Mouse (Mus musculus) stomach, postnatal 0 days (tissue): Measurements from ENCODE around the gene Lyzl6. TPM values are rescaled to one million over a fixed set of nuclear protein-coding genes. Genes with fewer than 3 reads are reported as not detected.

ENCODE experiments used
- ATAC-seq: fragments of 200-750 bp; cut with Nextera tagmentation; 2 replicates; pipeline ENCODE4 v1.8.0; 2017; ENCODE audit not compliant: low FRiP score, low TSS enrichment
- DNase-seq: peaks from one replicate; pipeline ENCODE4 v3.0.0-alpha.2; 2016; ENCODE audit warnings: low spot score
- H3K27ac ChIP-seq: fragments of 300-500 bp; sonication (generic); replicated peaks from 2 replicates; pipeline ENCODE4 v1.5.1; 2014; ENCODE audit warnings: mild to moderate bottlenecking, control low read depth
- H3K27me3 ChIP-seq: fragments of 300-500 bp; sonication (generic); 2 replicates; pipeline ENCODE4 v1.6.1; 2014; ENCODE audit warnings: low read length; ENCODE audit not compliant: control insufficient read depth, insufficient read depth
- H3K36me3 ChIP-seq: fragments of 300-500 bp; sonication (generic); 2 replicates; pipeline ENCODE4 v1.6.1; 2014; ENCODE audit warnings: low read length, mixed read lengths; ENCODE audit not compliant: control insufficient read depth, insufficient read depth
- H3K4me1 ChIP-seq: fragments of 300-500 bp; sonication (generic); replicated peaks from 2 replicates; pipeline ENCODE4 v1.6.1; 2014; ENCODE audit warnings: antibody characterized with exemption; ENCODE audit not compliant: control insufficient read depth, insufficient read depth
- H3K4me2 ChIP-seq: fragments of 300-500 bp; sonication (generic); replicated peaks from 2 replicates; pipeline ENCODE4 v1.6.1; 2014; ENCODE audit warnings: low read depth, mild to moderate bottlenecking, control low read depth, moderate library complexity
- H3K4me3 ChIP-seq: fragments of 300-500 bp; sonication (generic); 2 replicates; pipeline ENCODE4 v1.5.1; 2014; ENCODE audit warnings: low read depth, low read length, control low read depth
- H3K9ac ChIP-seq: fragments of 300-500 bp; sonication (generic); 2 replicates; pipeline ENCODE4 v1.6.1; 2014; ENCODE audit warnings: mild to moderate bottlenecking, low read length, control low read depth, mixed read lengths
- H3K9me3 ChIP-seq: fragments of 300-500 bp; sonication (generic); 2 replicates; pipeline ENCODE4 v1.6.1; 2016; ENCODE audit warnings: low read length; ENCODE audit not compliant: control insufficient read depth
- CTCF ChIP-seq: IDR thresholded peaks from 2 replicates; pipeline ENCODE4 v1.5.1; 2016; ENCODE audit warnings: antibody characterized with exemption, low read depth, mild to moderate bottlenecking, moderate library complexity
- EP300 ChIP-seq: optimal IDR thresholded peaks from 2 replicates; pipeline ENCODE3; 2016; ENCODE audit warnings: antibody characterized with exemption
- WGBS: fragments of 180-500 bp; shearing (Covaris S2); extraction: QIAGEN DNeasy Blood & Tissue Kit; methylation state at CpG from one replicate; pipeline ENCODE4 v1.1.7; 2014; 5-methylcytosine and 5-hydroxymethylcytosine counted together
- polyA plus RNA-seq: library from polyadenylated mRNA; unstranded; fragments of >200 nt; fragmentation: Nextera tagmentation; extraction: Ambion mirVana; gene quantifications from 2 replicates; pipeline ENCODE4 v1.2.1, GENCODE M21; 2015

The Lyzl6 gene
- polyA plus RNA-seq, 1 experiment from 2014 or later, result not detected

- no peaks in the 10 kb centered on the region for H3K36me3 ChIP-seq
- no peak overlapping the region for H3K4me3 ChIP-seq
- no peak for ATAC-seq
- DNase-seq, result no peak
- TF ChIP-seq CTCF, result no peak
- no peak for TF ChIP-seq EP300
- no peaks in the 10 kb centered on the region for H3K4me1 ChIP-seq
- H3K9ac ChIP-seq, result no peak overlapping the region
- H3K9me3 ChIP-seq, result no peaks in the 10 kb centered on the region
- peaks cover 14% of the 10 kb centered on the region; the same call in 1 of the 2 replicates for H3K27me3 ChIP-seq
- 25% methylated on average over 7 of the region's 7 CpGs for WGBS
- no peak overlapping the region for H3K4me2 ChIP-seq
- no peak overlapping the region for H3K27ac ChIP-seq
Measured at GRCm38 (mm10) chr11:103648656-103649055, 10.0 kb upstream of the Lyzl6 start.

- DNase-seq (no peak), ATAC-seq (no peak)
- Histone ChIP-seq H3K4me1 (no peaks in the 10 kb centered on the region), H3K27ac (no peak overlapping the region), H3K36me3 (no peaks in the 10 kb centered on the region), H3K9ac (no peak overlapping the region), H3K4me2 (no peak overlapping the region), H3K27me3 (peaks cover 14% of the 10 kb centered on the region; the same call in 1 of the 2 replicates), H3K4me3 (no peak overlapping the region), H3K9me3 (no peaks in the 10 kb centered on the region)
- WGBS, result 11% methylated on average over 11 of the region's 11 CpGs
- TF ChIP-seq EP300 (no peak), CTCF (no peak)
Measured at GRCm38 (mm10) chr11:103647921-103648620, 9.4 kb upstream of the Lyzl6 start.

GRCm38 (mm10) chr11:103646301-103646700, 7.6 kb upstream of the Lyzl6 start:
- Histone ChIP-seq H3K9me3 (no peaks in the 10 kb centered on the region), H3K27me3 (peaks cover 14% of the 10 kb centered on the region; the same call in 1 of the 2 replicates), H3K4me2 (no peak overlapping the region), H3K27ac (no peak overlapping the region), H3K9ac (no peak overlapping the region), H3K4me1 (no peaks in the 10 kb centered on the region), H3K4me3 (no peak overlapping the region), H3K36me3 (no peaks in the 10 kb centered on the region)
- peak; percentile 9 for DNase-seq
- TF ChIP-seq CTCF (no peak), EP300 (no peak)
- no peak for ATAC-seq
- WGBS, result 83% methylated on average over 6 of the region's 6 CpGs

- ATAC-seq (no peak), DNase-seq (peak; percentile 10)
- Histone ChIP-seq H3K4me2 (no peak overlapping the region), H3K9ac (no peak overlapping the region), H3K27me3 (peaks cover 17% of the 10 kb centered on the region; the same call in 1 of the 2 replicates), H3K36me3 (no peaks in the 10 kb centered on the region), H3K27ac (no peak overlapping the region), H3K9me3 (no peaks in the 10 kb centered on the region), H3K4me1 (no peaks in the 10 kb centered on the region), H3K4me3 (no peak overlapping the region)
- TF ChIP-seq EP300 (no peak), CTCF (no peak)
- 43% methylated on average over 8 of the region's 8 CpGs for WGBS
Measured at GRCm38 (mm10) chr11:103645731-103646130, 7.0 kb upstream of the Lyzl6 start.

- Histone ChIP-seq H3K4me3 (no peak overlapping the region), H3K36me3 (no peaks in the 10 kb centered on the region), H3K9me3 (no peaks in the 10 kb centered on the region), H3K4me1 (no peaks in the 10 kb centered on the region), H3K27ac (no peak overlapping the region), H3K27me3 (peaks cover 3% of the 10 kb centered on the region; the same call in 1 of the 2 replicates), H3K4me2 (no peak overlapping the region), H3K9ac (no peak overlapping the region)
- ATAC-seq, result no peak
- WGBS, result 74% methylated on average over 9 of the region's 9 CpGs
- no peak for DNase-seq
- TF ChIP-seq EP300, result no peak
Measured at GRCm38 (mm10) chr11:103643211-103643610, 4.5 kb upstream of the Lyzl6 start.

- H3K4me1 ChIP-seq, result no peaks in the 10 kb centered on the region
- DNase-seq (peak; percentile 64), ATAC-seq (no peak)
- no peak overlapping the region for H3K9ac ChIP-seq
- no peak overlapping the region for H3K4me2 ChIP-seq
- H3K4me3 ChIP-seq, result no peak overlapping the region
- no peak overlapping the region for H3K27ac ChIP-seq
- peaks cover 3% of the 10 kb centered on the region; the same call in 1 of the 2 replicates for H3K27me3 ChIP-seq
- no peaks in the 10 kb centered on the region for H3K36me3 ChIP-seq
- H3K9me3 ChIP-seq, result no peaks in the 10 kb centered on the region
- WGBS, result 4% methylated on average over 10 of the region's 10 CpGs
- peak; percentile 98 for TF ChIP-seq CTCF
- TF ChIP-seq EP300, result no peak
Measured at GRCm38 (mm10) chr11:103639407-103639946, 787 bp upstream of the Lyzl6 start.
